Mouse (Mus musculus): ENCODE data around the gene Ttll4.

Gene Ttll4

GRCm38 (mm10) chr1:74712046-74712445 is 50.5 kb downstream of the Ttll4 start:
- DNase-seq (ENCODE audit: extremely low spot score): no peak

- no peak for DNase-seq (ENCODE audit: extremely low spot score)
These were observed 51.0 kb downstream of the Ttll4 start for GRCm38 (mm10) chr1:74712461-74713098.

GRCm38 (mm10) chr1:74713099-74713858 is 51.7 kb downstream of the Ttll4 start, which contains the start of gene Cyp27a1:
TSS of gene Cyp27a1 (plus strand) at chr1:74713574.
- DNase-seq (ENCODE audit: extremely low spot score): peak; percentile 79

- no peak for DNase-seq (ENCODE audit: extremely low spot score)
These were observed 52.5 kb downstream of the Ttll4 start for GRCm38 (mm10) chr1:74713859-74714730.

GRCm38 (mm10) chr1:74714967-74715366 is 53.4 kb downstream of the Ttll4 start:
- no peak for DNase-seq (ENCODE audit: extremely low spot score)

- no peak for DNase-seq (ENCODE audit: extremely low spot score)
These were observed 53.9 kb downstream of the Ttll4 start for GRCm38 (mm10) chr1:74715468-74715867.

GRCm38 (mm10) chr1:74715886-74716285 is 54.3 kb downstream of the Ttll4 start:
- DNase-seq (ENCODE audit: extremely low spot score): no peak

- DNase-seq (ENCODE audit: extremely low spot score): no peak
These were observed 56.6 kb downstream of the Ttll4 start for GRCm38 (mm10) chr1:74718113-74718512.

GRCm38 (mm10) chr1:74719281-74719680 is 57.7 kb downstream of the Ttll4 start:
- DNase-seq (ENCODE audit: extremely low spot score): no peak

GRCm38 (mm10) chr1:74721657-74722056 is 60.1 kb downstream of the Ttll4 start:
- DNase-seq (ENCODE audit: extremely low spot score): no peak

- peak; percentile 31 for DNase-seq (ENCODE audit: extremely low spot score)
These were observed 62.2 kb downstream of the Ttll4 start for GRCm38 (mm10) chr1:74723748-74724147.

- DNase-seq (ENCODE audit: extremely low spot score): no peak
These were observed 64.6 kb downstream of the Ttll4 start for GRCm38 (mm10) chr1:74726114-74726513.

GRCm38 (mm10) chr1:74726674-74727073 is 65.1 kb downstream of the Ttll4 start:
- no peak for DNase-seq (ENCODE audit: extremely low spot score)

GRCm38 (mm10) chr1:74728446-74728845 is 66.9 kb downstream of the Ttll4 start:
- DNase-seq (ENCODE audit: extremely low spot score): no peak

GRCm38 (mm10) chr1:74736977-74737376 is 75.4 kb downstream of the Ttll4 start:
- no peak for DNase-seq (ENCODE audit: extremely low spot score)

GRCm38 (mm10) chr1:74737500-74737899 is 76.0 kb downstream of the Ttll4 start:
- no peak for DNase-seq (ENCODE audit: extremely low spot score)

GRCm38 (mm10) chr1:74740846-74741245 is 79.3 kb downstream of the Ttll4 start:
- DNase-seq (ENCODE audit: extremely low spot score): no peak

GRCm38 (mm10) chr1:74747335-74747734 is 85.8 kb downstream of the Ttll4 start:
- DNase-seq (ENCODE audit: extremely low spot score): no peak

- DNase-seq (ENCODE audit: extremely low spot score): peak; percentile 57
These were observed 87.2 kb downstream of the Ttll4 start, which contains the start of gene Prkag3 for GRCm38 (mm10) chr1:74748643-74749271. TSS of gene Prkag3 (minus strand) at chr1:74749221.

- no peak for DNase-seq (ENCODE audit: extremely low spot score)
These were observed 87.8 kb downstream of the Ttll4 start for GRCm38 (mm10) chr1:74749301-74749700.

- no peak for DNase-seq (ENCODE audit: extremely low spot score)
These were observed 89.1 kb downstream of the Ttll4 start for GRCm38 (mm10) chr1:74750683-74751082.

- DNase-seq (ENCODE audit: extremely low spot score): no peak
These were observed 90.6 kb downstream of the Ttll4 start for GRCm38 (mm10) chr1:74752150-74752549.
